Comparison of ENCODE assay signal across 16 mouse cellular contexts in the genomic region with DNA sequence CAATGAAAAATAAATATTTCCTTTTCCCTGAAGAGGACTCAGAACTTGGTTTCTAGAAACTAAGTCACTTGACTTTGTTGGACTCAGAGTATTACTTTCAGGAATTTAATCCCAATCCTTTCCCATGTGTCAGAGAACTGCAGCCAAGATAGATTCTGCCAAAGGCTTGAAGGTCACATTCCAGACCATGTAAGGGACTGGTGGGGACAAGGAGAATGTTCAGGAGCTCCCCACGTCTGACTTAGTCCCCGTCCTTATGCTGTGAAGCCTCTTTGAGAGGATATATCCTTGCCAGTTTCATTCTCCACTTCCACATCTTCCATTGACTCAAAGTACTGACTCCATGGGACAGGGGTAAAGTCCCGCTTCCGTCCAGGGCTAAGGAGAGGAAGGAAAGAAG. TPM values are rescaled to one million over a fixed set of nuclear protein-coding genes. Genes with fewer than 3 reads are reported as not detected.
DNase-seq lines count a peak whose midpoint lies in the region; ATAC-seq and TF ChIP-seq lines count a peak whose summit lies in the region.
"Had no signal": no experiment of that assay in that cellular context is flagged by ENCODE, and none has a peak within 500 bp of the region (broad histone marks: within the 10 kb centered on the region; RNA-seq: fewer than 3 reads in every experiment).

No protein-coding gene starts in this region.

- TF ChIP-seq CTCF in gastrocnemius, adult 2 months (IDR thresholded peaks at IDR 0.05): no peak
- TF ChIP-seq CTCF in kidney, adult 2 months (conservative IDR thresholded peaks at IDR 0.05; ENCODE audit: insufficient read depth, insufficient read length, low read depth, low read length): no peak
- TF ChIP-seq CTCF in heart, postnatal 0 days (IDR thresholded peaks at IDR 0.05; ENCODE audit: low read depth): no peak

- H3K27ac ChIP-seq in gastrocnemius, adult 2 months: peak overlapping the region; percentile 52
- H3K27ac ChIP-seq in kidney, adult 2 months (ENCODE audit: insufficient read depth, low read depth, low read length): no peak overlapping the region
- H3K27ac ChIP-seq in heart, postnatal 0 days (ENCODE audit: low read depth): peak overlapping the region; percentile 91
- H3K27ac ChIP-seq: forebrain, embryonic 13.5 days; hindbrain, postnatal 0 days; limb, embryonic 10.5 days; liver, embryonic 13.5 days; midbrain, embryonic 15.5 days had no signal

- intact Hi-C loops in gastrocnemius, adult 2 months (cut with DNase I): no loop called here

- TF ChIP-seq POLR2A in kidney, adult 2 months (IDR thresholded peaks at IDR 0.05; ENCODE audit: low read depth, low read length): no peak

- no peak overlapping the region for H3K4me2 ChIP-seq in heart, postnatal 0 days (ENCODE audit: low read depth, low read length)
- H3K4me2 ChIP-seq: forebrain, embryonic 13.5 days; liver, embryonic 13.5 days; midbrain, embryonic 15.5 days had no signal

- no peaks in the 10 kb centered on the region; the same call in 1 of the 2 replicates for H3K36me3 ChIP-seq in kidney, adult 2 months (ENCODE audit: control insufficient read depth, insufficient read depth, low read length)
- H3K36me3 ChIP-seq in heart, postnatal 0 days (replicated peaks; ENCODE audit: control insufficient read depth, insufficient read depth, low read length): peaks cover 12% of the 10 kb centered on the region; the same call in 1 of the 2 replicates

- peak; percentile 96 for ATAC-seq in heart, postnatal 0 days (ENCODE audit: insufficient read depth, low read depth)
- ATAC-seq: forebrain, embryonic 13.5 days; hindbrain, postnatal 0 days; midbrain, embryonic 15.5 days had no signal

- peaks cover 10% of the 10 kb centered on the region; the same call in 1 of the 2 replicates for H3K4me1 ChIP-seq in kidney, adult 2 months (ENCODE audit: control insufficient read depth, insufficient read depth, low read length)
- H3K4me1 ChIP-seq in heart, postnatal 0 days (ENCODE audit: control insufficient read depth, insufficient read depth): peaks cover 19% of the 10 kb centered on the region
- H3K4me1 ChIP-seq: forebrain, embryonic 13.5 days; limb, embryonic 10.5 days; liver, embryonic 13.5 days; midbrain, embryonic 15.5 days had no signal

- WGBS in kidney, adult 2 months: 53% methylated on average over 4 of the region's 4 CpGs
- 44% methylated on average over 4 of the region's 4 CpGs for WGBS in heart, postnatal 0 days

- no peak overlapping the region for H3K4me3 ChIP-seq in gastrocnemius, adult 2 months
- no peak overlapping the region for H3K4me3 ChIP-seq in kidney, adult 2 months (ENCODE audit: insufficient read depth, low read depth, low read length)
- no peak overlapping the region for H3K4me3 ChIP-seq in heart, postnatal 0 days (ENCODE audit: low read depth, low read length)
- H3K4me3 ChIP-seq: forebrain, embryonic 13.5 days; limb, embryonic 10.5 days; liver, embryonic 13.5 days; megakaryocyte, embryonic 14.5 days; midbrain, embryonic 15.5 days had no signal

- H3K27me3 ChIP-seq in kidney, adult 2 months (replicated peaks; ENCODE audit: control insufficient read depth, insufficient read depth, low read length): no peaks in the 10 kb centered on the region
- no peaks in the 10 kb centered on the region for H3K27me3 ChIP-seq in heart, postnatal 0 days (ENCODE audit: control insufficient read depth, insufficient read depth, low read length)
- H3K27me3 ChIP-seq: forebrain, embryonic 13.5 days; liver, embryonic 13.5 days; megakaryocyte, embryonic 14.5 days; midbrain, embryonic 15.5 days had no signal

- DNase-seq in gastrocnemius, adult 2 months: peak; percentile 47
- DNase-seq in gastrocnemius, adult 8-10 months (ENCODE audit: low spot score in 2 of 2): no peak
- DNase-seq in kidney, adult 2 months: peak; percentile 43
- no peak for DNase-seq in kidney, postnatal 14 days
- DNase-seq in Muller cell, postnatal 12 days (ENCODE audit: inconsistent ontology term): peak; percentile 72
- DNase-seq in heart, postnatal 0 days (ENCODE audit: low spot score): peak; percentile 91
- DNase-seq in neural tube, embryonic 10.5 days (ENCODE audit: extremely low spot score, low spot score): no peak
- DNase-seq: cerebellum, adult 18-20 months; cerebellum, postnatal 36 days; liver, embryonic 13.5 days; thymus, postnatal 4 days had no signal

- no peak overlapping the region for H3K9ac ChIP-seq in heart, postnatal 0 days (replicated peaks; ENCODE audit: low read depth, low read length)
- H3K9ac ChIP-seq: forebrain, embryonic 13.5 days; liver, embryonic 13.5 days; midbrain, embryonic 15.5 days had no signal

- H3K9me3 ChIP-seq in heart, postnatal 0 days (replicated peaks; ENCODE audit: control insufficient read depth, low read length): no peaks in the 10 kb centered on the region
- H3K9me3 ChIP-seq: forebrain, embryonic 13.5 days; limb, embryonic 10.5 days; liver, embryonic 13.5 days; megakaryocyte, embryonic 14.5 days; midbrain, embryonic 15.5 days had no signal

- TF ChIP-seq EP300 in heart, postnatal 0 days (IDR thresholded peaks at IDR 0.05; ENCODE audit: low read depth): peak; percentile 70; the same call in 1 of the 2 replicates

RNA-seq across cellular contexts. Expression of gene C2cd3, which starts 17.0 kb away (rescaled TPM):
- total RNA-seq in gastrocnemius, adult 2 months (2021): 1 to 10 TPM; 4.8 to 7.2 TPM
- total RNA-seq in gastrocnemius, adult 8-10 months (2022): 1 to 10 TPM; 5.2 to 5.8 (median 5.5) TPM
- 16.7 and 16.8 TPM in 2 replicates for polyA plus RNA-seq in kidney, adult 2 months (2012; rRNA removed)
- total RNA-seq in heart, postnatal 0 days (2014; rRNA removed; ENCODE audit: low replicate concordance): 6.3 and 29.8 TPM in 2 replicates
- polyA plus RNA-seq in heart, postnatal 0 days (2015; fragmentation: Nextera tagmentation; extraction: Ambion mirVana): 5.5 and 6.0 TPM in 2 replicates

RNA-seq across cellular contexts. Expression of gene Ppme1, which starts 17.1 kb away (rescaled TPM):
- total RNA-seq in gastrocnemius, adult 2 months (2021): 10 to 100 TPM; 25.1 to 26.6 TPM
- total RNA-seq in gastrocnemius, adult 8-10 months (2022): 10 to 100 TPM; 20.4 to 30.2 (median 24.2) TPM
- polyA plus RNA-seq in kidney, adult 2 months (2012; rRNA removed): 94.0 and 100 TPM in 2 replicates
- total RNA-seq in heart, postnatal 0 days (2014; rRNA removed; ENCODE audit: low replicate concordance): 80.3 and 90.4 TPM in 2 replicates
- 44.6 and 48.7 TPM in 2 replicates for polyA plus RNA-seq in heart, postnatal 0 days (2015; fragmentation: Nextera tagmentation; extraction: Ambion mirVana)

Comparison
In these comparisons a context has a peak if more than half of its experiments do, and no peak if none do; other contexts are left out.
1. DNase-seq: peak in gastrocnemius, adult 2 months (single experiment), kidney, adult 2 months (single experiment), Muller cell, postnatal 12 days (single experiment) and heart, postnatal 0 days (single experiment); none in gastrocnemius, adult 8-10 months (0 of 2), kidney, postnatal 14 days (single experiment) and neural tube, embryonic 10.5 days (single experiment).